Mouse (Mus musculus) intestine, embryonic 14.5 days (tissue): ENCODE data around the gene Cd302. TPM values are rescaled to one million over a fixed set of nuclear protein-coding genes. Genes with fewer than 3 reads are reported as not detected.
A peak's percentile ranks its signal among the peaks of the same experiment; 100 is the strongest.

Source experiments
- ATAC-seq: fragments of 200-750 bp; cut with Nextera tagmentation; replicated peaks from 2 replicates; pipeline ENCODE4 v1.8.0; 2017; ENCODE audit warnings: low read depth, moderate number of reproducible peaks, moderate TSS enrichment, moderate library complexity; ENCODE audit not compliant: low FRiP score, low TSS enrichment
- DNase-seq: peaks from one replicate; pipeline ENCODE4 v3.0.0-alpha.2; 2018; ENCODE audit warnings: low spot score
- H3K27ac ChIP-seq: fragments of 300-500 bp; sonication (generic); 2 replicates; pipeline ENCODE4 v1.5.1; 2014; ENCODE audit warnings: low read depth, mild to moderate bottlenecking, control low read depth
- H3K27me3 ChIP-seq: fragments of 300-500 bp; sonication (generic); replicated peaks from 2 replicates; pipeline ENCODE4 v1.6.1; 2014; ENCODE audit warnings: low read length, control low read depth; ENCODE audit not compliant: control insufficient read depth, insufficient read depth
- H3K36me3 ChIP-seq: fragments of 300-500 bp; sonication (generic); 2 replicates; pipeline ENCODE4 v1.6.1; 2014; ENCODE audit warnings: low read length, control low read depth; ENCODE audit not compliant: control insufficient read depth, insufficient read depth
- H3K4me1 ChIP-seq: fragments of 300-500 bp; sonication (generic); replicated peaks from 2 replicates; pipeline ENCODE4 v1.6.1; 2014; ENCODE audit warnings: low read length, control low read depth, mixed read lengths; ENCODE audit not compliant: control insufficient read depth, insufficient read depth
- H3K4me2 ChIP-seq: fragments of 300-500 bp; sonication (generic); 2 replicates; pipeline ENCODE4 v1.6.1; 2014; ENCODE audit warnings: low read length
- H3K4me3 ChIP-seq: fragments of 300-500 bp; sonication (generic); 2 replicates; pipeline ENCODE4 v1.5.1; 2014; ENCODE audit warnings: low read depth, low read length, control low read depth, mixed read lengths
- H3K9ac ChIP-seq: fragments of 300-500 bp; sonication (generic); 2 replicates; pipeline ENCODE4 v1.6.1; 2014; ENCODE audit warnings: mild to moderate bottlenecking, low read length
- H3K9me3 ChIP-seq: fragments of 300-500 bp; sonication (generic); 2 replicates; pipeline ENCODE4 v1.6.1; 2016; ENCODE audit warnings: low read length, control low read depth; ENCODE audit not compliant: control insufficient read depth
- WGBS: fragments of 180-500 bp; shearing (Covaris S2); extraction: QIAGEN DNeasy Blood & Tissue Kit; methylation state at CpG from one replicate; pipeline ENCODE4 v1.1.7; 2014; 5-methylcytosine and 5-hydroxymethylcytosine counted together
- polyA plus RNA-seq: library from polyadenylated mRNA; unstranded; fragments of >200 nt; fragmentation: Nextera tagmentation; extraction: Ambion mirVana; gene quantifications from 2 replicates; pipeline ENCODE4 v1.2.1, GENCODE M21; 2014

The Cd302 gene
- polyA plus RNA-seq = 27.3 and 27.5 TPM in 2 replicates

DNA sequence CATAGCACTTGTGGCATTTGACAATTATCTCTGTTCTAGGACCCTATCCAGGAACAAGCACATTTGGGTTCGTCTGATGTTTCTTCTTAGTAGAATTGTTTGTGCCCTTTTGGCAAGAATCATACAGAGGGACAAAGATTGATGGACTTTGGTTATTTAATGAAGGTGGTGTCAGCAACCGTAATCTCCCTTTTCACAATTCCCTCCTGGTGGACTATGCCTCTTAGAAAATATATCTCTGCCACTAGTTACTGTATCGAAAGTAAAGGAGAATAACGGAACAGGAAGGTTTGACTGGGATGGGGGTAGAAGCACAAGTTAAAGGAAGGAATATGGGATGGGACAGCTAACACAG, at the start of gene Cd302:
Cd302 (minus strand) TSS at position 22 of the 355 bp plus-strand sequence.
- peak within 1 kb of the TSS; percentile 85 for H3K4me2 ChIP-seq
- WGBS = 43% methylated on average over 4 of the region's 4 CpGs
- ATAC-seq = no peak
- H3K4me3 ChIP-seq = peak within 1 kb of the TSS; percentile 47
- DNase-seq = no peak
- H3K9ac ChIP-seq = peak within 1 kb of the TSS; percentile 46
- no peaks in the 10 kb centered on the region for H3K36me3 ChIP-seq
- H3K27me3 ChIP-seq = 0 out of 2 replicates have a peak, but pooled peaks cover 3% of the 10 kb centered on the region
- no peak within 1 kb of the TSS for H3K27ac ChIP-seq
- peaks cover 10% of the 10 kb centered on the region for H3K4me1 ChIP-seq
- no peaks in the 10 kb centered on the region for H3K9me3 ChIP-seq

DNA sequence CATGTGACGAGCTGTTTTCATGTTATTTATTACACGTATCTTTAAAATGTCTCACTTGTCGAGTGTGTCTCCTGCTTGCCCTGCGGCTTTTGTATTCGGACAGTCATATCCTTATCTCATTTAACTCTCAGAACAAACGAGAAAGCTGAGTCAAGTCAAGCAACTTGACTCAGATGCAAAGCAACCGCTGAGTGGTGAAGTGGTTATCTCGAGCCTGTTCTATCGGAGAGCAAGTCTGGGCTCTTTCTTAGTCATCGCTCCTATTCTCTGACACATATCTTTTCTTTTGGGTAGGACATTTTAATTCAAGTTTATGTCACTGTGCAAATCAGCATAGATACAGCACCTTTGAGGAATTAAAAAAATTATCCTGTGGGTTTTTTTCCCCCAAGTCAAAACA, 44.4 kb upstream of the Cd302 start:
- DNase-seq (no peak), ATAC-seq (no peak)
- Histone ChIP-seq H3K9ac (no peak overlapping the region), H3K9me3 (no peaks in the 10 kb centered on the region), H3K4me2 (no peak overlapping the region), H3K36me3 (no peaks in the 10 kb centered on the region), H3K4me3 (no peak overlapping the region), H3K27me3 (no peaks in the 10 kb centered on the region), H3K4me1 (no peaks in the 10 kb centered on the region), H3K27ac (no peak overlapping the region)
- 87% methylated on average over 10 of the region's 10 CpGs for WGBS

DNA sequence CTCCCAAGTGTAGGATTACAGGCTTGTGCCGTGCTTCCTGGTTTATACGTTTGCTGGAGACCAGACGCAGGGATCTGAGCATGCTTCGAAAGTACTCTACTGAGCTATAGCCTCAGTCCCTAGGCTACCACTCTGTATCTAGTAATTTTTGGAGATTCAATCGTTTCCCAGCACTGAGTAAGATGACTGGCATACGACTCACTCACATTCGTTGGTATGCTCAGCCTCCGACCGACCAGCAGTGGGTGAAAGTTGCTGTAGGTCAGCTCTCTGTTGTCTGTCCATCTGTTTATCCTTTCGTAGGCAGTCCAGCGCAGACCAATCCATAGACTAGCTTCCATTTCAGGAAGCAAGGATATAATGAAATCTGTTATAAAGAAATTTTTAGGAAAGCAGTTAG, 43.3 kb upstream of the Cd302 start:
- H3K4me3 ChIP-seq = no peak overlapping the region
- no peaks in the 10 kb centered on the region for H3K36me3 ChIP-seq
- no peak overlapping the region for H3K27ac ChIP-seq
- H3K4me1 ChIP-seq = no peaks in the 10 kb centered on the region
- no peak for ATAC-seq
- no peaks in the 10 kb centered on the region for H3K9me3 ChIP-seq
- no peaks in the 10 kb centered on the region for H3K27me3 ChIP-seq
- no peak overlapping the region for H3K9ac ChIP-seq
- DNase-seq = no peak
- H3K4me2 ChIP-seq = no peak overlapping the region
- 82% methylated on average over 11 of the region's 11 CpGs for WGBS

DNA sequence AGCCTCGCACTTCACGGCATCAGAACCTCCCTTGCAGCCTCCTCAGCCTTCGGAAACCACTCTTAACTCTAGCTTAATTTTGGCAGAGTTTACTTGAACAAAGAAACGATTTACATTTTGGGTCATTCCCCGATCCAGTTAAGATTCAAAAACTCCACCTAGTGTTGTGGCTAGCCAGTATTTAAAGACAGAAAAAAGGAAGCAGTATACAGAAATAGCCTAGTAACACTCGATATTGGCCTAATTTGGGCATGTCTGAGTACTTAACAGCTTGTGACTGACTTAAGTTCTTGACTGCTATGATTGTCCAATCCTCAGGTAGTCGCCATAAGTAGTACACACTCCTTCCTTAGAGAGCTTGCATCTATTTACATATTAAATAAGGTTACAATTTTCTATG, 42.7 kb upstream of the Cd302 start:
- no peak overlapping the region for H3K4me2 ChIP-seq
- no peak overlapping the region for H3K9ac ChIP-seq

DNA sequence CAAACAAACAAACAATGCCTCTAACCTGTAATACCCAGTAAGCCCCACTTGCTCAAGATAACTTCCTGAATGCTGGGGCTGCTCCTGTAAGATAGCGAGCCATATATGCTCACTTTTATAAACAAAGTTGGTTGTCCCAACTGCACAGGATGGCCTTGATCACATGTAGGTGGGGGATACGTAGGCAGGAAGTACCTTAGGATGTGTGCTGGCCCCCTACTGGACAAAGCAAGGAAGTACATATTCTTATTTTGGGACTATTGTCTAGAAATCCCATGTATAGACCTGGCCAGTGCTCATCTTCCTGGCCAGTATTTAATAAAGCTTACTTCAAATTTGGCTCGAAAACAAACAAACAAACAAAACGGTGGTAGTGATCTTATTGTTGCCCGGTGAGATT, 39.1 kb upstream of the Cd302 start:
- Histone ChIP-seq H3K4me2 (no peak overlapping the region), H3K9ac (no peak overlapping the region), H3K4me3 (no peak overlapping the region), H3K9me3 (no peaks in the 10 kb centered on the region), H3K27me3 (no peaks in the 10 kb centered on the region), H3K4me1 (no peaks in the 10 kb centered on the region), H3K36me3 (no peaks in the 10 kb centered on the region), H3K27ac (no peak overlapping the region)
- ATAC-seq = no peak
- no peak for DNase-seq
- WGBS = 82% methylated on average over 5 of the region's 5 CpGs

More for the DNA sequence above, 42.7 kb upstream of the Cd302 start:
- 85% methylated on average over 7 of the region's 7 CpGs for WGBS
- DNase-seq (no peak), ATAC-seq (no peak)
- Histone ChIP-seq H3K27ac (no peak overlapping the region), H3K4me1 (no peaks in the 10 kb centered on the region), H3K9me3 (no peaks in the 10 kb centered on the region), H3K36me3 (no peaks in the 10 kb centered on the region), H3K4me3 (no peak overlapping the region), H3K27me3 (no peaks in the 10 kb centered on the region)

DNA sequence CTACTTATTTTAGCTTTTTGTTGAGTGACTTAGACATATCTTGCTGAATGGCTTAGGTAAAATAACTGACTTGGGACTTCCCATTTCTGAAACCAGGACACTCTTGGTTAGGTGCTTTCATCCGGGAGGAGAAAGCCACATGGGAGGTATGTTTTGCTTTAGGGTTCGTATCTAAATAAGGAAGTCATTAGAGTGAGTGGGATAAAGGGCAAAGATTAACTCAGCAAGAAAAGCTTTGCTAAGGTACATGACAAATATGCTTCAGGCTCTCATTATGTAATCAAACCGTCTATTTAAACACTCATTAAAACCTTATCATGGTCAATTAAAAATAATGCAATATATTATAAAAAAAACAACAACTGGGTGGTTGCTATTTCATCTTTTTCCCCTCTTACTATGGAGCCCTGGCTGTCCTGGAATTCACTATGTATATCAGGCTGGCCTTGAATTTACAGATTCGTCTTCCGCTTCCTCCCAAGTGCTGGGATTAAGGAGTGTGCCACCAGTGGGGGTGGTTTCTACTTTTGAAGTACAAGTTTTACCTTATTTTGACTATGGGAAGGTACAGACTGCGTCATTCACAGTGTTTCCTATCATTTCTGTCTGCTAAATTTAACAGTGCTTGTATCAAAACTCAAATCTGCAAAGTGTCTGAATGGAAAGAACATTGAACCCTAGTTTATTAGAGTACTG, 37.9 kb upstream of the Cd302 start:
- no peak overlapping the region for H3K4me3 ChIP-seq
- no peaks in the 10 kb centered on the region for H3K9me3 ChIP-seq
- no peak overlapping the region for H3K9ac ChIP-seq
- H3K27me3 ChIP-seq = no peaks in the 10 kb centered on the region
- H3K4me1 ChIP-seq = no peaks in the 10 kb centered on the region
- no peak for ATAC-seq
- no peak overlapping the region for H3K27ac ChIP-seq
- 64% methylated on average over 6 of the region's 6 CpGs for WGBS
- H3K4me2 ChIP-seq = no peak overlapping the region
- DNase-seq = no peak
- no peaks in the 10 kb centered on the region for H3K36me3 ChIP-seq

DNA sequence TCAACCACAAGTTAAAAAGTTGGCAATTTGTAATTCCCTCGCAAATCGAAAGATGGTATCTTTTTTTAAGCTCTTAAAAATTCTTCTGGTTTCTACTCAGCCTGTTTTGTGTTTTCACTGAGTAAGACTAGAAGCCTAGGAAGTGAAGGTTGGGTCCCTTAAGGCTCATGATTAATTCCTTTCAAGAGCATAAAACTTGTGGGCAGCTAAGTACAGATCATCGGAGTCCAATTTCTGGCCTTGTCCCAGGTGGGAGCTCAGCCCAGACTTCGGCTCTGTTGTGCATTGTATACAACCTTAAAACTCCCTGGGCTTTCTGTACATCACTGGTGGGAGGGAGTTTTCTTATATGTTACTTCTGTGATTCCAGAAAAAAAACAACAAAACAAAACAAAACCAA, 19.5 kb upstream of the Cd302 start:
- WGBS = 77% methylated on average over 4 of the region's 4 CpGs
- H3K36me3 ChIP-seq = no peaks in the 10 kb centered on the region
- DNase-seq (no peak), ATAC-seq (no peak)
- H3K4me1 ChIP-seq = no peaks in the 10 kb centered on the region
- no peak overlapping the region for H3K4me2 ChIP-seq
- H3K27me3 ChIP-seq = no peaks in the 10 kb centered on the region
- H3K27ac ChIP-seq = no peak overlapping the region
- no peaks in the 10 kb centered on the region for H3K9me3 ChIP-seq
- H3K4me3 ChIP-seq = no peak overlapping the region
- H3K9ac ChIP-seq = no peak overlapping the region

DNA sequence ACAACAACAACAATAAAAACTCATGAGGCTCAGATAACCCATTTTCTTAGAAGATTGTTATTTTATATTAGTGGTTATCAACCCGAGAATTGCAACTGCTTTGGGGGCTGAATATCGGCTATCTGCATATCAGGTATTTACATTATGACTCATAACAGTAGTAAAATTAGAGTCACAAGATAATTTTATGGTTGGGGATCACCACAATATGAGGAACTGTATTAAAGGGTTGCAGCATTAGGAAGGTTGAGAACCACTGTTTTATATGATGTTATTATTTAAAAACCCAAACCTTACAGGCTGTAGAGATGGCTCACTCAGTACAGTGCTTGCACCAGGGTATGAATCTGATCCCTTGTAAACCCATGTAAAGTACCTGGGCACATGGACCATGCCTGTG, 15.0 kb upstream of the Cd302 start:
- no peaks in the 10 kb centered on the region for H3K4me1 ChIP-seq
- H3K4me3 ChIP-seq = no peak overlapping the region
- DNase-seq = no peak
- H3K9ac ChIP-seq = no peak overlapping the region
- no peak overlapping the region for H3K4me2 ChIP-seq
- H3K27ac ChIP-seq = no peak overlapping the region
- no peaks in the 10 kb centered on the region for H3K27me3 ChIP-seq
- H3K36me3 ChIP-seq = no peaks in the 10 kb centered on the region
- ATAC-seq = no peak
- no peaks in the 10 kb centered on the region for H3K9me3 ChIP-seq
- 80% methylated on average over 2 of the region's 2 CpGs for WGBS

DNA sequence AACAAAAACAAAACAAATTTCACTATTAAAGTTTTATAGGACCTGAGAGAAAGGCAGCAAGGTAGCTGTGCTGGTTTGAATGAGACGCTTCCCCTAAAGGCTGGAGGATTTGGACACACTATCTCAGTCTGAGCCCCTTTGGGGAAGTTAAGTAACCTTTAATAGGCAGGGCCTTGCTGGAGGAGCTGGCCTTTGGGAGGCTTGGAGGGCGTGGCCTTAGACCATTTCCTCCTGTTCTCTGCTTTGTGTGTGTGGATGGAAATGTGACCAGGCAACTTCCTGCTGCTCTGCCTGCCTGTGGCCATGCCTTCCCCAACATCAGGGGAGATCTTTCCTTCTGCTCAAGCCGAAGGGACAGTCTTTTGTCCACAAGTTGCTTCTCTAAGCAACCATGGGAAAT, 14.0 kb upstream of the Cd302 start:
- Histone ChIP-seq H3K4me2 (no peak overlapping the region), H3K36me3 (no peaks in the 10 kb centered on the region), H3K4me3 (no peak overlapping the region), H3K9ac (no peak overlapping the region), H3K9me3 (no peaks in the 10 kb centered on the region), H3K4me1 (no peaks in the 10 kb centered on the region), H3K27me3 (no peaks in the 10 kb centered on the region), H3K27ac (no peak overlapping the region)
- ATAC-seq (no peak), DNase-seq (no peak)
- 81% methylated on average over 3 of the region's 3 CpGs for WGBS
